Mouse (Mus musculus): ENCODE measurements around the gene Arhgef5. TPM values are rescaled to one million over a fixed set of nuclear protein-coding genes. Genes with fewer than 3 reads are reported as not detected.

Gene Arhgef5
- total RNA-seq, 1 experiment from 2014 or later, result 0.23 TPM

- ATAC-seq (ENCODE audit: extremely low read depth, insufficient number of reproducible peaks, low FRiP score, poor library complexity, severe bottlenecking), result no peak
Measured at GRCm38 (mm10) chr6:43310071-43310470, 44.7 kb downstream of the Arhgef5 start.

- no peak for ATAC-seq (ENCODE audit: extremely low read depth, insufficient number of reproducible peaks, low FRiP score, poor library complexity, severe bottlenecking)
Measured at GRCm38 (mm10) chr6:43312546-43312945, 47.2 kb downstream of the Arhgef5 start.

- no peak for ATAC-seq (ENCODE audit: extremely low read depth, insufficient number of reproducible peaks, low FRiP score, poor library complexity, severe bottlenecking)
Measured at GRCm38 (mm10) chr6:43312961-43313656, 47.7 kb downstream of the Arhgef5 start.

GRCm38 (mm10) chr6:43333479-43333878 lies 68.1 kb downstream of the Arhgef5 start:
- no peak for ATAC-seq (ENCODE audit: extremely low read depth, insufficient number of reproducible peaks, low FRiP score, poor library complexity, severe bottlenecking)

- ATAC-seq (ENCODE audit: extremely low read depth, insufficient number of reproducible peaks, low FRiP score, poor library complexity, severe bottlenecking), result no peak
Measured at GRCm38 (mm10) chr6:43335619-43336234, 70.3 kb downstream of the Arhgef5 start.

GRCm38 (mm10) chr6:43337491-43337961 lies 72.1 kb downstream of the Arhgef5 start:
- ATAC-seq (ENCODE audit: extremely low read depth, insufficient number of reproducible peaks, low FRiP score, poor library complexity, severe bottlenecking), result no peak

GRCm38 (mm10) chr6:43338804-43339203 lies 73.4 kb downstream of the Arhgef5 start:
- no peak for ATAC-seq (ENCODE audit: extremely low read depth, insufficient number of reproducible peaks, low FRiP score, poor library complexity, severe bottlenecking)

Other genes starting within 250 kb of the Arhgef5 start
- gene Olfr441, start 159.2 kb upstream of the Arhgef5 start, total RNA-seq (2017), result not detected in 2 replicates
- 0.12 TPM in 1 of 2 replicates, not detected in the other for gene Olfr237-ps1, start 119.0 kb upstream of the Arhgef5 start, total RNA-seq (2017)
- gene Olfr437, start 102.3 kb upstream of the Arhgef5 start, total RNA-seq (2017), result not detected in 2 replicates
- not detected in 2 replicates for gene Olfr13, start 93.4 kb upstream of the Arhgef5 start, total RNA-seq (2017)
- gene Olfr435, start 68.4 kb upstream of the Arhgef5 start, total RNA-seq (2017), result not detected in 2 replicates
- gene Olfr434, start 52.6 kb upstream of the Arhgef5 start, total RNA-seq (2017), result not detected in 2 replicates
- gene Olfr47, start 34.1 kb upstream of the Arhgef5 start, total RNA-seq (2017), result not detected in 2 replicates
- gene Nobox, start 44.0 kb downstream of the Arhgef5 start, total RNA-seq (2017), result not detected in 2 replicates